Mouse (Mus musculus) mesoderm, embryonic 11.5 days (tissue): ENCODE measurements at regions not wholly inside any gene's neighbourhood (a gene's known extent, or its start where the extent isn't known, plus 50 kb on each side); places are given as distances from the start of the nearest gene placed in this dataset.
A peak's percentile ranks its signal among the peaks of the same experiment; 100 is the strongest.

Experiments
- DNase-seq: peaks from one replicate; pipeline ENCODE4 v3.0.0-alpha.2; 2012; ENCODE audit warnings: low read depth, low spot score

- DNase-seq, result no peak
These were observed 277.0 kb upstream of the Smim15 start for GRCm38 (mm10) chr13:107767262-107767624.

- no peak for DNase-seq
These were observed 277.6 kb upstream of the Smim15 start for GRCm38 (mm10) chr13:107766397-107767261.

- DNase-seq, result no peak
These were observed 280.3 kb upstream of the Smim15 start for GRCm38 (mm10) chr13:107763911-107764310.

DNA sequence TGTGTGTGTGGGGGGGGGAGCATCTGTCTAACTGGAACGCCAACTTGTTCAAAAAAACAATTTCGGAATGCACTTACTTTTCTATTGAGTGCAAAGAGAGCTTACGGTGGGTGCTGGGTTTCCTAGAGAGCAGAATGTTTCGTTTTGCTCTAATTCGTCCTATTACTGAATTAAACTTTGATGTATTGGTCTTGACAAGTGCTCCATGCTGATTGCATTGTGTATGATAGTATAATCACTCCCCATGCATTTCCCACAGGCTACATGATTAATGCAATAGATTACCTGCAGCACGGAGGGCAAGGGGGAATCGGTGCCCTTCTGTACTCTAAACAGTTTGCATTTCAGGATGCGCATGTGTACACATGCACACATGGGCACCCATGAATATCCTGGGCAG is 283.7 kb upstream of the Smim15 start:
- DNase-seq, result no peak

GRCm38 (mm10) chr13:107758327-107759095 is 285.7 kb upstream of the Smim15 start:
- no peak for DNase-seq

DNA sequence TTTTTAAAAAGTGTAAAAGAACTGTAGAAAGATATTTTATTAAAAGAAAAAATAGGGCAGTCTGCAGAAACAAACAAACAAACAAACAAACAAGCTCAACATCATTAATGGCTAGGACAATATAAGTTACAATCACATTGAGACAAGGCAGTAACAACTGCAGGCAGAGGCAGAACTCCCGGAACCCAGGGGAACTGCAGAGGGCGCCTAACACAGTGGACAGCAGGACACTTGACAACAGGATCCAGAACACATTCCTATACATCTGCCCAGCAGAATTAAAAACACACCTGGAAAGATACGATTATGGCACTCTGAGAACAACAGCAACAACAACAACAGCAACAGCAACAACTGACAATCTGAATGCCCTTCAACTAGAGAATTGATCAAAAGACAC is 291.5 kb upstream of the Smim15 start:
- no peak for DNase-seq

DNA sequence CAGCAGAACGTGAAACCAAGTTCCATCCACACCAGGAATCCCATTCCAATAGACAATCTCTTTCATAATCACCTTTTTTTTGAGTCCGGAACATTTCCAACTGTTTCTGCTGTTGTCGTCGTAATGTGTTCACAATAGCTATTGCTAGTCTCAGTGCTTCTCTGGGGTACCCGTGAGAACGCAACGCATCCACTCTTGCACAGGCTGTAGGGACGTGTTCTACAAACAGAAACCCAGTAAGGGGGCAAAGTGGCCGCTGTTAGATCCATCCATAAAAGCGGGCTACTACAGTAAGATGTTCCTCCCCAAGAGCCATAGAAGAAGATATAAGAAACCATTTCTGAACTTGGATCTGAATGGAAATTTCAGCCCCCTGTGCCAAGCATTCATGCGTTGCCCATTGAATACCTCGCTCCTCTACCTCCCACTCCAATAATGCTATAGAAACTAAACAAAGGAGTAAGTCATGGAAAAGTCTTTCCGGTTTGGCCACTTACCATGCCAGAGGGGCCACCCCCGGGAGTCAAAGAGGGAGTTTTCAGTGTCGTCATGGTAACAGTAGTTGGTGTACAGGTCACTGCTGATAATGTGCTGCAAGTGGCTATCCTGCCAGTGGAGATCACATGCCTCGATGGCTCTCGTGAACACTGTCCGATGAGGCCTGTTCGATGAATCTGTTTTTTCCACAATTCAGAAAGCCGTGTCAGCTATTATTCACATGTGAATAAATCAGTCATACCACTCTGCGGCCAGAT is 300.6 kb upstream of the Smim15 start:
- DNase-seq, result peak; percentile 66

DNA sequence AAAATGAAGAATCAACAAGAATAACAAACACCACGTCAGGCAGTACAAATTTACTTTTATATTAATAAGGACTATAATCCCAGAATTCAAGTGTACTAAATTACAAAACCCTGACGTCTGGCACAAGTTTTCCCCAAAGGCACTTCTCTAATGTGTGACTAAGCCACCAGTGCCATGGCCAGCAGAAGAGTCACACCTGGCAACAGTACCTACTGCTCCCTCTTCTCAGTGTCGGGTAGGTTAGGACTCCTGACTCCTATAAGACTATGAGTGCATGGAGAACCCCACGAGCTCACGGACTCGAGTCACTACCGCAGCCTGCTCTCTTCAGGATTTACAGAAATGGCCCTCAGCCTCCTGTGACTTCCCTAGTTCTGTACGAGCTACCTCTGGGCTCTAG is 307.7 kb upstream of the Smim15 start:
- no peak for DNase-seq

DNA sequence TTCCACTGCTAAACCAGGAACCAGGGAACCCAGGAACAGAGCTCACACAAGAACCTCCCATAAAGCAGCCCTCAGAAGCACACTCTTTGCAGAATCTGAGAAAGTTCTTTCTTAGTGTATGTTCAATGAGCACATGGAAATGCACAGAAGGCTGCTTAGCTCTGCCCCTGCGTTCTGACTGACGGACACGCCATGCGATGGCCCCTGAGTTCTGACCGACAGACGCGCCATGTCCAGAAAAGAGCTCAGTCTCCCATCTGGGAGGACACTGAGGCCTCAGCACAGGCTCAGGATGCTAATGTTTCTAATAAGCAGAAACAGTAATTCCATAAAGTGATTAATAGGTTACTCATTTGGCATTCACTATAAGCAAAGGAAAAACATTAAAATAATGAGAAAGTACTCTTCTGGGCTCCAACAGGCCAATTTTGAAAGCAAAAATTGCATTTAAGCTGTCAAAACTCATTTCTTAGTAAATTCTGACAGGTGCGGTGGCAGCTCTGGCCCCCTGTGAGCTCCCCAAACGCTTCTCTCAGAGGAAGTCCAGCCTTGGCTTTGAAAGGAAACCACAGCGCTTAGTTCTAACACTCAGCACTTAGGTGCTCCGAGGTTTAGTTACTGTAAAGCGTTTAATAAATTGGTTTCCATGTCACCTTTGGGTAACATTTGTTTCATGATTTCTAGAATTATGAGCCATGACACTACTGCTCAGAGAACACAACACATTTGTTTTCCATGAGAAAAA is 309.9 kb upstream of the Smim15 start:
- no peak for DNase-seq

DNA sequence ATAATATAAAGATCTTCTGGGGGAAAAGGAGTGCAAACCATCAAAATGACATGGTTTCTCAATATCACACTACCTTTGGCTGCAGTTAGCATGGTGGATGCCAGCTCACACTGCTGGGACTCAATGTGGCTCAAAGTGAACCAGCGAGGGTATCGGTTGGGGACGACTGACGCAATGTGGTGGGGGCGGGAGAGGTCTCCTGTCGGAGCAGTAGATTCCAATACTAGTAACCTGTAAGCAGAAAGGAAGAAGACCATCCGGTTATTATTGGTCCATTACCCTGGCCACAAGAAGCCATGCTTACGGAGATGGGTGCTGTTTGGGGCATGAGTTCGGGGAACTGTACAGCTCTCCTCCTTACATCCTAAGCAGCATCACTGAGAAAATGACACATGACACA is 313.3 kb upstream of the Smim15 start:
- DNase-seq, result no peak

DNA sequence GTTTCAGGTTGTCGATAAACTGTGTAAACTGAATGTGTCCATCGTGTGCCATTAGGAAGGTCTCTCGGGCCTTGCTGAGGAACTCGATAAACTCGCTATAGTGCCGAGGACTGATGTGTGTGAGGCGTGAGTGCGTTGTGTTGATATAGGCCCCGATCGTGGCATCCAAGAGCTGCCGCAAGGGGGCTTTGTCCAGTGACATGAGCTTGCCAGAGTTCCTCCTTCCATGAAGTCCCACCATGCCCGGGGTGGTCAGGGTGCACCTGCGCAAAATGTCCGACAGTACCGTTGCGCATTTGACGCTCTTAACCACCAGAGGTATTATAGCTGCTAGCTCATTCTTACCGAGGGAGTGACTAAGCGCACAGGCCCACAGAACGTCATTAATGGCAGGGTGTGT is 317.8 kb upstream of the Smim15 start:
- no peak for DNase-seq

- no peak for DNase-seq
These were observed 322.3 kb upstream of the Smim15 start for GRCm38 (mm10) chr13:107721901-107722300.

- no peak for DNase-seq
These were observed 323.2 kb upstream of the Smim15 start for GRCm38 (mm10) chr13:107720874-107721574.

DNA sequence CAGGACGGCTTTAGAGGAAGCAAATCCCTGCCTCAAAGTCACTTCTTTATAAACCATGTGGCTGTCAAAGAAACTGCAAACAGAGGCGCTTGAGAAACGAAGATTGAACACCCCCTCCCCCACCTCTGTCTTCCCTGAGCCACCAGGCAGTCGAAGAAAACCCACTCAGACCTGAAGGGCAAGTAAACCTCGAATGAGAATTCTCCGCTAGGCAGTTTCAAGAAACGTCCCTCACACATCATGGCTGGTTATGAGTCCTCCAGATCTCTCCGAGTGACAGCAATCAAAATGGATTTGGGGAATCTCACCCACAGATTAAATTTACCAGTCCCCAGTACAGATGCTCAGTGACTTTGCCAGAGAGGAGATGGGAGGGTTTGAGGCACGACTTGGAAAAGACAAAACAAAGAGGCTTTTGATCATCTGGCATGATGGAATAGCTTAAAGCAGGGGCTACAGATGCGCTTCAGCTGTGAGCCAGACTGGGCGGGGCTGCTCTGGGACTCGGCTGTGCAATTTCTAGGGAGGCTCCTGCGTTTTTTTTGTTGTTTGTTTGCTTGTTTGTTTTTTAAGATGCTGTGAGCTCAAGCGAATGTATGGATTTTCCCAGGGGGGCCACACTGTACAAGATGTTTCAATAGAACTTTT is 325.1 kb upstream of the Smim15 start:
- DNase-seq, result no peak

DNA sequence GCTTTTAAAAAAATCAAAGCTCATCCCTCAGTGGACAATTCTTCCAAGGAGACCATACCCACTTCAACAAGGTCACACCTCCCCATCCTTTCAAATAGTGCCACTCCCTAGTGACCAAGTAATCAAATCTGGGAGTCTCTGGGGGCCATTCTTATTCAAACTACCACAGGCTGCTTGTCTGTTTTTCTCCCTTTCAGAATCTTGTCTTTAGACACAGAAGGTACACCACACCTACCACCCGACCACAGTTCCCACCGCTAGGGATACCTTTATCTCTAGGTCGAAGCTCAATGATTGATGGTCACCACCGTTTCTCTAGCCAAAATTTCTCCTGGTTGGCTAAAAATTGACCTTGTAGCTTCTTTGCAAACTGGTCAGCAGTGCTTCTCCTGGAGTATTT is 328.6 kb upstream of the Smim15 start:
- no peak for DNase-seq

- DNase-seq, result no peak
These were observed 330.2 kb upstream of the Smim15 start for GRCm38 (mm10) chr13:107714001-107714400.

GRCm38 (mm10) chr13:107711341-107711994 is 332.8 kb upstream of the Smim15 start:
- no peak for DNase-seq

DNA sequence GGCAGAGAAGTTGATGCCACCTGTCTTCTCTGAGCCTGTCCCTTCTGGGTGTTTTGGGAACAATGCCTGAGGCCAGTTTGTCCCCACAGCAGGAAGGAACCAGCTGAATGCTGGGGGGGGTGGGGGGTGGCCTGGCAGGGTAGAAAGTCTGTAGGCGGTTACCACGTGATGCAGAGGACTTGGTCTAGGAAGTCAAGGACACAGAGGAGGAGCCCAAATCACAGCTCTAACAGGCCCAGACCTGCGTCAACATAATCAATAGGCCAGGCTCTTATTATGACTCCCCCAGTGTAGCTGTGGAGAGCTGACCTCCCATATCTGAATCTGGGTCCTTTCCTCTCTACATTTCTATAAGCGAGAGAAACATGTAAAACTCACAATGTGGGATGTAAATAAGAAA is 333.9 kb upstream of the Smim15 start:
- no peak for DNase-seq

GRCm38 (mm10) chr13:107709828-107710227 is 334.4 kb upstream of the Smim15 start:
- DNase-seq, result no peak

- DNase-seq, result no peak
These were observed 340.5 kb upstream of the Smim15 start for GRCm38 (mm10) chr13:107703736-107704135.
